Mouse (Mus musculus) effector memory CD4-positive, alpha-beta T cell, adult 5 months (primary cell): ENCODE measurements around the gene Yipf6. TPM values are rescaled to one million over a fixed set of nuclear protein-coding genes. Genes with fewer than 3 reads are reported as not detected.

Experiments
- polyA plus RNA-seq: library from polyadenylated mRNA; unstranded; fragments of 100-300 nt; shearing (Covaris generic); gene quantifications from one replicate; pipeline ENCODE4 v1.2.1, GENCODE M21; 2017

Yipf6 gene
- 33.1 TPM for polyA plus RNA-seq

DNA sequence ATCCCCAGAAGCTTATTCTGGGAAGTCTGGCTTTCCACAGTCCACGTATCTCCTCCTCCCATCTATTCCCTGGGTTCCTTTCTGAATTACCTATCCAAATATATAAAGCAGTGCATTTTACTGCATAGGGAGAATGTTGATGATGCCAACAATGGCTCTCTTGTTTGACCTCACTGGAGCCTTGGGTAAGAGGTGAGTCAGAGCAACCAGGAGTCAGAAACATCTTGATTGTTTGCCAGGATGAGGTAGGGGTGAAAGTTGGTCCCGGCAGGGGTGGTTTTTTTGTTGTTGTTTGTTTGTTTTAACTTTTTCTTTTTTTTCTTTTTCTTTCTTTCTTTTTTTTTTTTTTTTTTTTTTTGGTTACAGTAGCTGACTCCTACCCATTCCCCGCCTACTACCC is at the start of gene Yipf6:
TSS of gene Yipf6 (plus strand) at position 216 of the 400 bp plus-strand sequence.

DNA sequence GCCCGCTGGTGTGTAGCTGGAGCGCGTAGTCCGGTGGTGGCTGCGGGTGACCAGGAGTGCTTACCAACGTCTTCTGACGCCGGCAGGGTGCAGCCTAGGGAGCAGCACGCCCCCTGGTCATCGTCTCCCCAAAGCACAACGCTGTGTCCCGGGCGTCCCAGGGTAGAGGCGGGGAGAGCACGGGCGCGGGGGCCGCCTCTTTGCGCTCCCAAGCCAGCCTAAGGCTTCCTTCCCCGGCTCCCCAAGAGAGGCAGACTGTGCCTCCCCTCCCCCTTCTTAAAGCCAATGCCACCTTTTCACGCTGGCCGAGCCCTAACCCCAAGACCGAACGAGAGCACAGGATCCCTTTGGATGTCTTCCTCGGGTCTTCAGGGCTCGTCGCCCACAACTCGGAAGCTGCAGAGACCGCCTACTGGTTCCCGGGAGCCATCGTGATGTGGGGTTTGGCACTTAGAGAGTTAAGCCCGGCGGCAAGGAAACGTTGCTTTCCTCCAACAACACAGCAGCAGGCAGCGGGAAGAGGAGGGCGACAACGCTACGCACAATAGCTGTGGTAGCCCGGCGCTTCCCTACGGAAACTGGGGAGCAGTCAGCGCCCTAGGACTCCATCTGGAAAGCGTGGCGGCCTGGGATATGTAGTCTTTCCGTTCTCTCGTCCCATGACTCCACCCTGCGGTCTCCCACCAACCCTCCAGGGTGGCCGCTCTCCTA is 45.6 kb upstream of the Yipf6 start, which contains the start of gene Ophn1:
TSS of gene Ophn1 (minus strand) at position 620 of the 711 bp plus-strand sequence.

Other genes with a start within 250 kb of the Yipf6 start
- gene Ophn1, start 45.3 kb upstream of the Yipf6 start, polyA plus RNA-seq, result 0.10 TPM
- not detected for gene Stard8, start 66.9 kb downstream of the Yipf6 start, polyA plus RNA-seq
- gene Efnb1, start 199.8 kb downstream of the Yipf6 start, polyA plus RNA-seq, result 2.4 TPM